Mouse (Mus musculus) cerebellum, adult 2 months (tissue): Measurements from ENCODE around the gene Igdcc3.

Experiments
- CTCF ChIP-seq: fragments of 200-500 bp; IDR thresholded peaks from 2 replicates; pipeline ENCODE4 v1.5.1; 2011; ENCODE audit warnings: low read depth, mild to moderate bottlenecking, control low read depth, low read length, moderate library complexity, borderline replicate concordance; ENCODE audit not compliant: insufficient read depth
- POLR2A ChIP-seq: fragments of 200-500 bp; IDR thresholded peaks from 2 replicates; pipeline ENCODE4 v1.6.1; 2011; ENCODE audit warnings: low read length, control low read depth, borderline replicate concordance; ENCODE audit not compliant: insufficient read depth

DNA sequence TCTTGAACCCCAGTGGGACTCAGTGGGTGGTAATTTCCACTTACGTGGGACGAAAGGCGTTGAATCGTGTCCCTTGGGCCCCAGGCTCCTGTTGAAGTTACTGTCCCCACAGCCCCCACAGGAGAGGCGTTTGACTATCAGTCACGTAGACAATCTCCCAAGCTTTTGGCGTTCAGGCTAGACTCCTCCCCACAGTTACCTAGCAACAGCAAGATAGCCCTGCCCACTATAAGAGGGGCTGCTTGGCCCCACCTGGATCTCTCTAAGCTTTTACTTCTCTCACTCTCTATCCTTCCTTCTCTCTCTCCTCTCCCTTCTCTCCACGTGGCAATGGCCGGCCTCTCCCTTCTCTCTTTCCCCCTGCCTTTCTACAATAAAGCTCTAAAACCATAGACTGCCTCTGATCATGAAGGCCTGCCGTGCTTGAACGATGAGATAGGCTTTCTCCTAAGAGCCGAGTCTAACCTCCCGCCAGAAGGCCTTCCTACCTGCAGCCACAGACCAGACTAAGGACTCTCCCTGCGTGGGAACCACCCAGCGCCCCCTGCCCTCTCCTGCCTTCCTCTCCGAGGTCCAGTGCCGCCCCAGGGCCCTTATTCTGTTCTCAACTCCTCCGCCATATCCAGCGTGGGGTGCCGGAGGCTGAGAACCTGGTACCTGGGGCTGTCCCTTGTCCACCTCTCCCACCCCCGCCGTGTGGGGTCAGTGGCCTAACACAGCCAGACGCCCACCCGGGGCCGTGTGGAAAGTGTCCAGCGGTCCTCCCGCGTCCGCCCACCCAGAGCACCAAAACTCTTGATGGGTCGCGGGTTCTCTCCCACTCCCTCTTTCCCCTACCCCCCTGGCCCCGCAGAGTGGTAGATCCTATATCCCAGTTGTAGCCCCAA, 67.5 kb downstream of the Igdcc3 start:
- TF ChIP-seq POLR2A (no peak), CTCF (no peak)
